Mouse (Mus musculus) cerebellum, adult 11-12 months (tissue): ENCODE measurements around the gene Plpp1.

Experiments used
- DNase-seq: peaks from one replicate; pipeline ENCODE4 v3.0.0; 2022

Plpp1 gene

GRCm38 (mm10) chr13:112800597-112801380 lies at the start of gene Plpp1:
Gene Plpp1 (plus strand): TSS chr13:112800792.
- peak; percentile 96 for DNase-seq

- DNase-seq: no peak
Observed at GRCm38 (mm10) chr13:112751454-112752308, 48.9 kb upstream of the Plpp1 start.

GRCm38 (mm10) chr13:112752309-112752975 lies 48.1 kb upstream of the Plpp1 start:
- no peak for DNase-seq

DNA sequence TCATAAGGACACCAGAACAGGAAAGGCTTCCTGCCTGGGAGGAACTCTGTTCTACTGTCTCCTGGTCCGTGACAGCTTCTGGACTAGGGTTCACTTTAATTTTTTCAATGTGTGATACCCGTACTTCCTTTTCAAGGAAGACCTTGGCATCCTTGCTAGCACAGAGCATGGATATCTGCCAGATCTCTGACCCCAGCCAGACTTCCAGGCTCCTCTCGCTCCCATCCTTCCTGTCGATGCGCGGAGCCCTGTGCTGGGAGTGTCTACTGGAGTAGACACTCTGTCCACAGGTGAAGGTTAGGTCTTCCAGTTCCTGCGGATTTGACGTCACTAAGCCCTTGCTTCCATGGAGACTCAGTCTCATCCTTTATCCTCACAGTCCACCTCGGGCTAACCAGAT lies 47.1 kb upstream of the Plpp1 start:
- DNase-seq: no peak

DNA sequence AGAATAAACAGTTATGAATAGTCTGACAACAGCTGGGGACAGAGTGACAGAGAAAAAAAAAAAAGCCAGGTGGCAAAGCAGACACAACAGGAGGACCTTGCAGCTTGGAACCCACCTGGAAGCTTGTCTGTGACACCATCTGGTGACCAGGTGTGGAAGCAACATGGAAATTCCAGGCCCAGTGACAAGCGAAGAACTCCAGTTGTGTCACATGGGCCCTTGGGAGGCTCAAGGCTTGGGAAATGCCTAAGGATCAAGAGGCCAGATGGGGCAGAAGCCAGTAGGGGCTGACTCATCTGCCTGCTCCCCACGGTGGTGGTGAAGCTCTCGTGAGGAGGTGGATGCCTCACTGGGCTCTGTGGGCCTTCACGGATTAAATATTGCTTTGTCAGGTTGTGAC lies 45.7 kb upstream of the Plpp1 start:
- no peak for DNase-seq

GRCm38 (mm10) chr13:112755507-112756010 lies 45.0 kb upstream of the Plpp1 start:
- no peak for DNase-seq

DNA sequence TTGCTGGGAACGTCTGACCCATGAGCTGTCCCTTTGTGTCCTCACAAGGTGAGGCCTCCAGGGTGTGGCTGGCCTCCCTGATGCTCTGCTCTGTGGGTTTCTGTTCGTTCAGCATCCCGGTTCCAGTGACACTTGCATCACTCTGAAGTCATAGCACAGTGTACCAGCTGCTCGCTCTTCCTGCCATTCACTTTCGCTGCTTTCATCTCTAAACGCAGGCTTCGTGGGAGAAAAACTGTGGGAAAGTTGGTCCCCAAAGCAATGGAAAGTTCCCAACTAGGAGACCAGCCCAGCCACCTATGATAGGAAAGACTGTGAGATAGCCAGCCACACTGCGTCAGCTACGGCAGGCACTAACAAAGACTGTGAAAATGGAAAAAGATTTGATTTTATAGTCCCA lies 43.2 kb upstream of the Plpp1 start:
- no peak for DNase-seq

DNA sequence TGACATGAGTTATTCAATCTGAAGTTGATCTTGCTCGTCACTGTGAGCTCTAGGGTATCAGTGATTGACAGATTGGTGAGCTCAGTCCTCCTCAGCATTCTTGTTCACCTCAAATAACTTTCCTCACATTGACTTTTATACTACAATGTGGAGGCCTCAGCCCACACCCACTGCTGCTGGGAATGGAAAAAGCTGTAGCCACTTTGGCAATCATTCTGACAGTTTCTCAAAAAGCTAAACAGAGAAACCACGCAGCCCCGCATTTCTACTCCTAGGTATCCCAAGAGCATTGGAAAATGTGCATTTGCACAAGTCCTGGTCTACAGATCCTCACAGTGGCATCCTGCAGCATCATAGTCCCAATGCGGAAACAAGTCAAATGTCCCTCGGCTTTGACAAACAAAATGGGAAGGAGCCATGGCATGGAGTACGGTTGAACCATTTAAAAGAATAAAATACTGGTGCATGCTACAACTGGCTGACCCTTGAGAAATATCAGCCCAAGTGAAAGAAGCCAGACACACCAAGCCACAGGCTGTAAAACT lies 42.0 kb upstream of the Plpp1 start:
- no peak for DNase-seq

- no peak for DNase-seq
Observed at GRCm38 (mm10) chr13:112759364-112759763, 41.2 kb upstream of the Plpp1 start.

GRCm38 (mm10) chr13:112759777-112760537 lies 40.6 kb upstream of the Plpp1 start:
- DNase-seq: no peak

GRCm38 (mm10) chr13:112760538-112760881 lies 40.1 kb upstream of the Plpp1 start:
- DNase-seq: no peak

DNA sequence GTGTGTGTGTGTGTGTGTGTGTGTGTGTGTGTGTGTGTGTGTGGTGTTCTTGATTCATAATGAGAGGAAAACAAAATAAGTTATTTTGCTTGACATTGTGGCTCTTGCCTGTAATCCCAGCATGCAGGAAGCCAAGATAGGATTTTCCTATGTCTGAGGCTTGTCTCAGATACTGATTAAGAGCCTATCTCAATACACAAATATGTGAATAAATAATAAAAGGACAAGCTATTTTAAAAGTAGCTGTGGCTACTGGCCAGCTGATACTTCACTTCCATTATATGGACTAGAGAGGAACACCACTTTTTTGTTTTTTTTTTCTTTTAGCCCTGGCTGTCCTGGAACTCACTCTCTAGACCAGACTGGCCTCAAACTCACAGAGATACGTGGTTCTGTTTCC lies 38.8 kb upstream of the Plpp1 start:
- no peak for DNase-seq

GRCm38 (mm10) chr13:112762548-112762947 lies 38.0 kb upstream of the Plpp1 start:
- no peak for DNase-seq

GRCm38 (mm10) chr13:112763531-112764091 lies 37.0 kb upstream of the Plpp1 start:
- DNase-seq: no peak

GRCm38 (mm10) chr13:112764556-112764955 lies 36.0 kb upstream of the Plpp1 start:
- DNase-seq: no peak

DNA sequence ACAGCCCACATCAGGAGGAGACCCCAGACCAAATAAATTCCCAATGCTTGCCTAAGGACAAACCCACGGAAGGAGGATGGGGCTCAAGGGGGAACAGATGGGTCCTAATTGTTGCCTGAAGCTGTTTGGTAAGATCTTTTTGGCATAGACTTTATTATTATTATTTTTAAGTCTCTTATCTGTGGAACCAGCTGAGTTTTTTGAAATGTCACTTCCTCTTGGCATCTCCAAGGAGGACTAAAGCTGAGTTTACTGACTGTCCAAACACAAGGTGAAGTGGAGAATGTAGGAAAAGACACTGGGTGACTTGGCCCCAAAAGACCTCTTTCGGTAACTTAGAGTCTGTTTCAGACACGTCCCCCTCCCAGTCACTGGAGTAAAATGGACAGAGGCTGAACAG lies 34.9 kb upstream of the Plpp1 start:
- DNase-seq: no peak

DNA sequence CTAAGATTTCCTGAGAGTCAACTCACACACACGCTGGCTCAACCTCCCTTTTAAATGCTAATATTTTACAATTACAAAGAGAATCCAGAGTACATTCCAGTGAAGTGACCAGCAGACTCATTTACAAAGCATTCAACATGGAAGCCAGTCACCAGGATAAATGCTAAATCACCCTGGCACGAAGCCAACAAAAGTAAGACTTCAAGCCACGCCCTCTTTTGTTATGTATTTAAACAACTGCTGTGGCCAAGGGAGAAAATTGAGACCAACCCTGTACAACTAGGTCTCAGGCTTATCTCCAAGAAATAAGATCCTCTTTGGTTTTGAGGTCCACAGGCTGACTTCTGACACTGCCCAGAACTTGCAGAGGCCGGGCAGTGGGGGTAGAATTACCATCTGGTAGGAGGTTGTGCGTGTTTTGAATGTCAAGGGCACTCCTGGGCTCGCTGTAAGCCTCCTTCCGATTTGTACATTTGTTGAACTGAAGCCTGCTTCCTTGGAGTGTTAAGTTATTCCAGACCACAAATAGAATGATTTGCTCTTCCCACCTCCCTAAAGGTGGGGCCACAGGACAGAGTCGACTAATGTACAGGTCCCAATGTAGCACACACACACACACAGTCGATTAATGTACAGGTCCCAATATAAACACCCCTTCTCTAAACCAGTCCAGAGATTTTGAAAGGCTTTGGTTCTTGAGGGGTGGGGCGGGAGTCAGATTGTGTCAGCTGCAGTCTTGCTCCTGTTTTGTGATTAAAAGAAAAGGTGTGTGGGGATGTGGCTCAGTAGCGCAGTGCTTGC lies 29.9 kb upstream of the Plpp1 start:
- no peak for DNase-seq

- DNase-seq: no peak
Observed at GRCm38 (mm10) chr13:112771447-112772208, 29.0 kb upstream of the Plpp1 start.

GRCm38 (mm10) chr13:112772252-112772651 lies 28.3 kb upstream of the Plpp1 start:
- DNase-seq: no peak

- no peak for DNase-seq
Observed at GRCm38 (mm10) chr13:112772861-112773260, 27.7 kb upstream of the Plpp1 start.
